Mouse (Mus musculus): ENCODE data around the gene C1qb. TPM values are rescaled to one million over a fixed set of nuclear protein-coding genes. Genes with fewer than 3 reads are reported as not detected.

C1qb gene
- total RNA-seq, 2 experiments from 2014 or later: 8.5 to 13.1 TPM

DNA sequence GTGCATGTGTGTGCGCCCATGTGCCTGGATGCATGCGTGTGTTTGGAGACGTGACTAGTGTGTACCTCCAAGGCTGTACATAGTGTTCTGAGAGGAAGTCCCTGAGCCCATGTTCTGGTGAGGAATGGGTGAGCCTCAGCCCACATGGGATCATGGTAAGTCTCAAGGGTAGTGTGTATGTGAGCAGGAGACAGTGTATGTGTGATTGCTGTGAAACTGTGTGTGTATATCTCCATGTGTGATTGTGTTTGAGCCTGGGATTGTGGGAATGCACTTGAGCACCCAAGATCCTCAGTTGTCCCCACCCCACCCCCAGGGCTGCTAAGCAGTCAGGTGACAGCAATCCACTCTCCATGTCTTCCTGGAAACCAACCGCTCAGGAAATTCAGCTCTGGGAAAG lies 8.8 kb upstream of the C1qb start:
- DNase-seq (ENCODE audit: low spot score): no peak

DNA sequence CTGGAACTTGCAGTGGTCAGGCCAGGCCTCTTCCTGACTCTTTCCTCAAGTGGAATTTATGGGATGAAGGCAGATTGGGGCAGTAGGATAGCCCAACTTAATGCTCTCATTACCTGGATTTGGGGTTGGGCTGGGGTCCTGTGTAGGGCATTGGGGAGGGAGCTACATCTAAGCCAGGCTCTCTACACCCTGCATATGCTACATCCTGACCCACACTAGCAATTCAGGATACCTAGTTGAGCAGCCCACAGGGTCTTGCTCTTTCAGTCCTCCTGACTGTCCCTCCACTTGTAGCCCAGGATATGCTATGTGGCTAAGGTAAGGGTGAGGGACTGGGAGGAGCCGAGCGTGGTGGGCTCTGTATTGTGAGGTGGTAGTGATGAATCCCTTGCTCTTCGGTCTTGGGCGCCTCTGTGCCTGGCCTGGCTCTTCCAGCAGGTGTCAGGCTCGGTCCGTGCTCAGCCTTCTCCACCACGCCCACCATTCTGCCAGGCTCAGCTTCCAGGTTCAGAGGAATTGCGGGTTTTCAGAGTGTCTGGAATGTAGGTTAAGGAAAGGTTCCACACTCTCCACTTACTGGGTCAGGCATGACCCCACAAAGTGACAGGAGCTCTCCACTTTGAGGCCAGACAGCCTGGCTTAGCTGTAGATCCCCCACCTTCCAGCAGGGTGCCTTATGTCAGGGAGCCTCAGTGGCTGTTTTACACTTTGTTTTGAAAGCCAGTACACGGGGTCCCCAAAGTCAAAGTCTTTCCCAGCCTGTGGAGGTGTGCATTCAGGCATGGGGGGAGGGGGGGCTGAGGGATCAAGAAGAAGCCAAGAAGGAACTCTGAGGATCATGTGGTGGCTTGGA lies 7.9 kb upstream of the C1qb start:
- DNase-seq (ENCODE audit: low spot score): no peak

DNA sequence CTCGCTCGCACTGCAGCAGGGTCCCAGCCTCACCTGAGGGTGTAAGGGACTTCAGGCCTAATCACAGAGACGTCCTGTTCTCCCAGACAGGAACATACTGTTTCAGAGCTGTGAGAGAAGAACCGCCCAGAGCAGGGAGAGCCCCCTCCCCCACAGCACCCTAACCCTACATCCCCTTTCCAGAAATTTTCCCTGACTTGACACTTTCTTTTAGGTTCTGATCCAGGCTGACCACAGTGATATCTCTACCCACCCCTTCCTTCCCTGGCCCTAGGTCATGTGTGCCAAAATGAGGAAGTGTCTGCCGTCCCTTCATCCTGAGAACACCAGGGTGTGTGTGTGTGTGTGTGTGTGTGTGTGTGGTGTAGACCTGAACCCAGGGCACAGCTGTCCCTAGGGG lies 6.8 kb upstream of the C1qb start, which contains the start of gene C1qc:
C1qc (minus strand) TSS at position 255 of the 400 bp plus-strand sequence.
- no peak for DNase-seq (ENCODE audit: low spot score)

DNA sequence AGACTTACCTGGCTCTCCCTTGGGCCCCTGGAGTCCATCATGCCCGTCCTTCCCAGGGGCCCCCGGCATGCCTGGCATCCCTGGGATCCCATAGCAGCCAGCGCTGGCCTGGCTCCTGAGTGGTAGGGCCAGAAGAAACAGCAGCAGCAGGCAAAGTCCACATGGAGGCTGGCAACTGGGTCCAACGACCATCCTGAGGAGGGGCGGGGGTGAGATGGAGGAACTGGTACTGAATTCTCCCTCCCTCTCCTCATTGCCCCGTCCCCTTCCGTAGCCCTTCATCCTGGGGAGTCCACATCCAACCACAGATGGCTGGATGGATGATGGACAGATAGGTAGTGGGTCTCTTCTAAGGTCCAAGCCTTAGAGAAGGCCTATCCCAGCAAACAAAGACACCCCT lies 6.4 kb upstream of the C1qb start:
- no peak for DNase-seq (ENCODE audit: low spot score)

DNA sequence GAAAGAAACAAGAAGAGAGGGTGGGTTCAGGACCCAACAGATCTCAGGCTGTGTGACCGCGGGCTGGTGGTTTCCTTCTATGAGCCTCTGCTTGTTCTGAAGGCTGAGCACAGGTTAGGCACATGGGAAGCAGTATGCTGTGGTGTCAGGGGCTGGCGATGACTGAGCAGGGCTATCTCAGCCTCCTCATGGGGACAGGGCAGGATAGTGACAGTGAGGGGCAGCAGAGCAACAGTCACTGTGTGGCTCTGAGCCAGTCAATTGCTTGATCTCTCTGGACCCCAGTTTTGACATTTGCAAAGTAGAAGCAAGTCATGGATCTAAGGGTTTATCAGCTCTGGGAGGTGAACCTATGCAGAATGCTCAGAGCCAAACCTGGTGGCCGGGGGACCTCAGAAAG lies 5.1 kb upstream of the C1qb start:
- no peak for DNase-seq (ENCODE audit: low spot score)

DNA sequence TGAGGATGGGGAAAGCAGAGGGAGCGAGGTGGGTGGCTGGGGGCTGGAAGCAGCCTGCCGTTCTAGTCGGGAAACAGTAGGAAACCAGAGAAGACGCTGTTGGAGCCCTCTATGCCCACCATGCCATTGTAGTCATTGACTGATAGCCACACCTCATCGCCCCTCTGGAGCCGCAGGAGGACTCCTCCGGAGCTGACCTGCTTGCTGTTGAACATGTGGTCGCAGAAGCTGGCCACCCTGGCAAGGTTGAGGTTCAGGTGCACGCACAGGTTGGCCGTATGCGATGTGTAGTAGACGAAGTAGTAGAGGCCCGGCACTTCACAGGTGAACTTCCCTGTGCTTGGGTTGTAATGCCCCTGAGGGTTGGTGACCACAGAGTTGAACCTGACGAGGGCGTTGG lies 4.0 kb upstream of the C1qb start:
- DNase-seq (ENCODE audit: low spot score): no peak

DNA sequence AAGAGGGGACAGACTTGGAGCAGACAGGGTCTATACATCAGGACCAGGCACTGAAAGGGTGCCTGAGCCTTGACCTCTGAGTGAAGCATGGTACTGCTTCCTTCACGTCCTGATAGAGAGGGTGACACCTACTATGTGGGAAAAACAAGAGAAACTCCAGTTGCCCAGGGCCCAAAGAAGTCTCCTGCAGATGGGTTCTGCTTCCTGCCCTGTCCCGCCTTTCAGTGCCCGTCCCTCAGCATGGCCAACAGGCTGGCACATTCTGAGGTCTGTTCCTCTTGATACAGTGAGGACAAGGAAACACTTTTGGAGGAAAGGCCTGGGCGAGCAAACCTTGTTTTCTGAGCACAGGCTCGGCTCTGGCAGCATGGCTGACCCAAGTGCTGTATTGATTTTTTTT lies 1.7 kb upstream of the C1qb start:
- DNase-seq (ENCODE audit: low spot score): no peak

DNA sequence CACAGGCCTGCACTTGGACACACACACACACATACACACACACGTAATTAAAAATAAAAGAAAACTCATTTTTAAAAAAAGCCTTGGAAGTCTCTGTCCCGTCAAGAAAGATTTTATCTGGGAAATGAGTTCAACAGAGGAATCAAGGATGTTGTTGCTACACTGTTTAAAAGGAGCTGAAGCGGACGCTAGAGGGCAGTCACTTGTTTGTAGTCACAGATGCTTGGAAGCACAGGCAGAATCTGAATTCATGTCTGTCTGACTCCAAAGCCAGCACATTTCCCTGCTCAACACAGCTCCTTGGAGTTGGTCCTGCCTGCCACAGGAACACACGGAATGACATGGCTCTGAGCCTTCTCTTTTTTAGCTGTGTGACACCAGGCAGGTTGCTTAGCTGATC lies 7.4 kb downstream of the C1qb start:
- DNase-seq (ENCODE audit: low spot score): no peak

DNA sequence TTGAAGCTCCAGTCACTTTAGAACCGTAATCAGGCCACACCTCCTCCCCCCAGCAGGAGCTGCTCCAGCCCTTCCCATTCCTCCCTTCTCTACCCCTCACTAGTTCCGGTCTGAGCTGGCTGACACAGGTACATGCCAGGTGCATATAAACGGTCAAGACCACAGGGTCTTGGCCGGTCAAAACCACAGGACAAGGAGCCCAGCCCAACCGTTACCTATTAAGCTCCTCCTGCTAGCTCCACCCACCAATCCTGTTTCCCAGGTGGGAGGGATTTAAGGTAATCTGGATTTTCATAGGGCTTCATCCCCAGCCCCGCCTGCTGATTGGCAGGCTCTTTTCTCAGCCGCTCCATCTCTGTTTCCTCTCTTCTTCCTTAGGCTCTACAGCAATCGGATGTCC lies 7.8 kb downstream of the C1qb start:
- DNase-seq (ENCODE audit: low spot score): no peak

DNA sequence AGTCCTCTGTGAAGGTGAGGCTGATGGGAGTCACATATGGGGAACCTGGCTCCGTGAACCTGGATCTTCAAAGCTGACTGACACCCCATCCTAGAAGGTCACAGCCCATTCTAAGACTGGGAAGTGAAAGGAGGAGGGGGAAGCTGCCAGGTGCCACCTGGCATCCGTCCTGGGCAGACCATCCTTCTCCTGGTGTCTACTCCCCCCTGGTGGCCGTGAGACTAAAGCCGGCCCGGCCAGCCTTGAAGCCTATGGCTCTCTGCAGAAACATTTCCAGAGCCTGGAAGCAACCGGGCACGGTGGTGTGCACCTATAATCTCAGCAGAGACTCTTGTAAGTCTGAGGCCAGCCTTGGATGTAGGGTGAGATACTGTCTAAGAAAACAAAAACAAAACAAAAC lies 9.0 kb downstream of the C1qb start:
- DNase-seq (ENCODE audit: low spot score): no peak

DNA sequence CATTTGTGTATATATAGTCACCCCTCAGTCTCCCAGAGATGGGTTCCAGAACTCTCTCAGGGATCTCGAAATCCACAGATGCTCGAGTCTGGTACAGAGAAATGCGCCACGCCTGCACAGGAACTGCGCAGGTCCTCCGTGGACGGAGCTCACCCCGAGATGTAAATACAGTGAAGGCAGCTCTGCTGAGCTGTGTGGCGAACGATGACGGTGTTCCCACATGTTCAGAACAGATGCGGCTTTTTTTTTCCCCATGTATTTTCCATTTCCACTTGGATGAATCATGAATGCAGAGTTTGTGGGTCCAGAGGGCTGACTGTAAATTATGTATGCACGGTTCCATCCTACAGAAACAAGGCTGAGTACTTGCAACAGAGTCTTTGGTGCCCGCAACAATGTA lies 11.0 kb downstream of the C1qb start:
- DNase-seq (ENCODE audit: low spot score): no peak

DNA sequence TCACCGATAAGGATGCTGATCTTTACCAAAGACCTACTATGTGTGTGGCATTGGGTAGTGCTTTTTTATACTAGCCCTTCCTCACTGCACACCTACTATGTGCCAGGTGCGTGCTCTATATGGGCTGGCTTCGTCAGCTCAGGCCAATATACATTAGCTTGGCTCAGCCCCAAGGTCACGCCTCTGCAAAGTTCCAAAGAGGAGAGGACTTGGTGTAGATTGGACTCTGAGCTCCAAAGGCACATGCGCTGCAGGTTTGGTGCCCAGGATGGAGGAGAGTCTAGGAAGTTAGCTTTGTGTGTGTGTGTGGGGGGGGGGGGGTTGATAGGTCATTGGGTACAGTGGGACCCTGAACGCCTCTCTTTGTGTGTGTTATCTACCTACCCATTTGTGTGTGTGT lies 17.6 kb downstream of the C1qb start:
- no peak for DNase-seq (ENCODE audit: low spot score)

DNA sequence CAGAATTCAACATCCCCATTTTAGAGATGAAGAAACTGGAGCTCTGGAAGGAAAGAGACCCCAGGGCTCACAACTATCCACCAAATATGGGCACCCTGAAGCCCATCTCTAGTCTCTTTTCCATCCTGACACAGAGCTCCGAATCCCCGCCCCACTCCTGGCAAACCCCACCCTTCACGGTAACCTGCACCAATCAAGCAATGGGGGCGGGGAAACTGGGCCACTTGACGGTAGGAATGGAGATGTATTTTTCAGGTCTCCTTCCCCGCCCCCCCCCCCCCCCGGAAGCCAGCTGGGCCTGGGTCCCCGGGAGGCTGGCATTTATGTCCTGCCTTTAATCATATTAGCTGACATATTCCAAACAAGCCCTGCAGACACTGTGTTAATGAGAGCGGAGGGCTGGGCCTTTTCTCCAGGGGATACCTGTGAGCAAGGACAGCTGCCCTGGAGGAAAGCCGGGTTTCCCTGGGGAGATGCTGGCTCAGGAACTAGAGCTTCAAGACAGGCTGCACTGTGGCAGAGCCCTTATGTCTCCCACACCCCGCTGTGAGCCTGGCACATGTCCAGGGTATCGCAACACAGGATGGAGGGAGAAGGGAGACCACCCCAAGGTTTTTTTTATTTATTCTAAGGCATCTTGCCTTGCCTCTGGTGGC lies 18.2 kb downstream of the C1qb start:
- DNase-seq (ENCODE audit: low spot score): no peak

DNA sequence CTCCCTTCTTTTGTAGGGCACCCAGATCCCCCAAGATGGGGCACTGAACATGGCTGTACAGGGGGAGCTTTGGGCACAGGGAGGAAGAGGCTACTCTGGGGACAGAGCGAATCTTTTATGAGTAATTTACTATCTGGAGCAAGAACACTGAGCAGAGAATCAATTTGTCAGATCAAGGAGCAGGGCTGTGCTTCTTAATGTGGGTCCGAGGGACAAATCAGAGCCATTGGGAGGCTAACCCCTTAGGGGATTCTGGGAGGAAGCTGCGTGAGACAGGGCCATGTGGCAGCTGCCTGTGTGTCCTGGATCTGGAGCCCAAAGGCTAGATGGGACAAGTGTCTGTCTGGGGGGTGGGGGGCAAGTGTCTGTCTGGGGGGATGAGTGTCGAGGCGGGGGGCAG lies 20.5 kb downstream of the C1qb start:
- DNase-seq (ENCODE audit: low spot score): no peak

DNA sequence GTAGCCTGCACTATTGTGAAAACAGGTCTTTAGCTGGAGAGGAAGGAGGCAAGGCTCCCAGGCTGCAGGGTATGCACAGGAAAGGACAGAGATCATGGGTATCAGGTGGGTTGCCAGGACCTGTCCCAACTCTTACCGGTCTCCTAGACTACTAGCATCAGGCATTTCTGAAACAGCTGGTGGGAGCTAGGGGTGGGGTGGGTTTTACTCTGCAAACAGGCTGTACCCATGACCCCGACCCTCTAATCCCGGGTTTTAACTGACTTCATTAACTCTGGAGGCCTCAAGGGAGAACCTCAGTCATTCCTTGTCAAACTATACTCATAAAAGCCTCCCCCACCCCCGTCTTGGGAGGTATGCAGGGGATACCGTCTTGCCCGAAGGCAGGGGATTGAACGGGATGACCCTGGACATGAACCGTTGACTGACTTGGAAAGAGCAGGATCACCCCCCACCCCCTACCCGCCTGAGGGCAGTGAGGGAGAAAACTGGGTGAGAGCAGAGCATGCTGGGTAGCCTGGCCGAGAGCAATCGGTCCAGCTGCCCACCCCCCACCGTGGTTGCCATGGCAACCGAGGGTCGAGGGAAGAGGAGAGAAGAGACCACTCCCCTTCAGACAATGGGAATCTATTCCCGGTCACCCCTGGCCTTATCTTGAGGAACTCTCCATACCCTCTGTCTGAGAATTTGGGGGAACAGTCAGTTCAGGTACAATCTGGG lies 21.1 kb downstream of the C1qb start:
- no peak for DNase-seq (ENCODE audit: low spot score)

DNA sequence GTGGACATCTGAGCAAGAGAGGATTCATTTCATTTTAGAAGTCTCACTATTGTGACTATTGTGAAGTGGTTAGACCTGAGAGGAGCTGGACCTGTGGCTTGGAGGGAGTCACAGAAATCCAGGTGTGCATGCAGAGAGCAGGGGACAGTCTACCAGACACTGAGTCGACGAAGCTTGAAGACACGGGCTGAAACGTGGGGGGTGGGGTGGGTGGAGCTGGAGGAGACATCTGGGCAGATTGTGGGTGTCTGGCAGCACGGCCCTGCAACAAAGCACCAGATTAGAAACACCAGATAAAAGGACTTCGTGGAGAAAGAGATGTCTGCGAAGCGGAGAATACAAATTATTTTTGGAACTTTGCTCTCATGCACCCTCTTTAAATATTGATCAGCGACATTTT lies 22.5 kb downstream of the C1qb start:
- DNase-seq (ENCODE audit: low spot score): no peak

DNA sequence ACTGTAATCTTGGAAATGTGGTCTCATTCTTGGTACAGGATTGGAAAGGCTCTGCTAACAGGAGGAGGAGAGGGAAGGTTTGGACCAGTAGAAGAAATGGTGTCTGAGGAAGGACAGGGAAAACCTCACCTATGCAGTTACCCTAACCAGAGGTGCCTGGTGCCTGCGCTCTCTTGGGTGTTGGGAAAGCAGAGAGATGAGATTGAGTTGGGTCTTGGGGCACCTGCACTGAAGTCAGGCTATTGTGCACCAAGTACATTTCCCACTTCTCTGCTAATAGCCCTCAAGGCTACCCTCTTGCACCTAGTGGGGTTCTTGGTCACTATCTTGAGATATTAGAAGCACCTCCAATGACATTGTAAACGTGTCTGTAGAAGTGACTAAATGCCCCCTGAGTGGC lies 23.6 kb downstream of the C1qb start:
- DNase-seq (ENCODE audit: low spot score): no peak

DNA sequence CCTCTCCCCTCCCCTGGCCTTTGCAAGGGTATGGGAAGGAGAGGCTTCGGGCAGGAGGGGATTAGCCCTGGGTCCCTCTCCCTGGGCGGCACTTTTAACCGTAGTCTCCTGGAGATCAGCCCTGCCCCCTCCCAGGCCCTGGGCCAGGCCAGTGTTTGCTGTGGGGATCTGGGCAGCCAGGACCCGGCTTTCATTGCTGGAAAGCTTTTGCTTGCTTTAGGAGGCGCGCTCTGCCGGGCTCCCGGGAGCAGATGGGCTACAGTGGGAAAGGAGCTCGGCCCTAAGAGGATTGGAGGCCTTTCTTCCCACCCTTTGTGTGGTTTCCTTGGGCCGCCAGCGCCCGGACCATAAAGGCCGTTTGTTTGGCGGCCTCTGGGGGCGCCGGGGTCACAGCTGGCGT lies 24.2 kb downstream of the C1qb start:
- no peak for DNase-seq (ENCODE audit: low spot score)

DNA sequence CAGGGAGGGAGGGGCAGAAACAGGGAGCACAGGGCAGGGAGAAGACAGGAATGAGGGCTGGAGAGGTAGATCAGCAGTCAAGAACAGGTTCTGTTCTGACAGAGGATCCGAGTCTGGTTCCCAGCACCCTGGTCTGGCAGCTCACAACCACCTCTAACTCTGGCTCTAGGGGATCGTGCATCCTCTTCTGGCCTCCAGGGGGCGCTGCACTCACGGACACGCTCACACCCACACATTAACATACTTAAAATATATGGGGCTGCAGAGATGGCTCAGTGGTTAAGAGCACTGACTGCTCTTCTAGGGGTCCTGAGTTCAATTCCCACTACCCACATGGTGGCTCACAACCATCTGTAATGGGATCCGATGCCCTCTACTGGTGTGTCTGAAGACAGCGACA lies 26.0 kb downstream of the C1qb start:
- no peak for DNase-seq (ENCODE audit: low spot score)

DNA sequence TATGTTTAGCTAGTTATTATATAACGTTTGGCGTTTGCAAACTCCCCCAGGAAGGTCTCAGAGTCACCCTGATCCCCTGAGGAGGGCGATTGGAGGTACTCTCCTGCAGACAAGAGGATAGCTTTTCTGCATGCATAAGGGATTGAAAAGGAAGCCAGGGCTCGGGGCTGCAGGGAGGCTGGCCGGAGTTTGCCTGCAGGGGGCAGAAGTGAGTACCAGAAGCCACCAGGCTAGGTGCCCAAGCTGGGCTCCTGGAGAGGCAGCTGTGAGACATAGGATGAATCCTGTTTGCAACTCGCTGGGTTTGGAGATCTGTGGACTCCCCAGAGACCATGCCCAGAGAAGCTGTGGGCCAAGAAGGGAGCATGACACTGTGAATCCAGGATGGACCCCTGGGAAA lies 30.9 kb downstream of the C1qb start:
- no peak for DNase-seq (ENCODE audit: low spot score)

DNA sequence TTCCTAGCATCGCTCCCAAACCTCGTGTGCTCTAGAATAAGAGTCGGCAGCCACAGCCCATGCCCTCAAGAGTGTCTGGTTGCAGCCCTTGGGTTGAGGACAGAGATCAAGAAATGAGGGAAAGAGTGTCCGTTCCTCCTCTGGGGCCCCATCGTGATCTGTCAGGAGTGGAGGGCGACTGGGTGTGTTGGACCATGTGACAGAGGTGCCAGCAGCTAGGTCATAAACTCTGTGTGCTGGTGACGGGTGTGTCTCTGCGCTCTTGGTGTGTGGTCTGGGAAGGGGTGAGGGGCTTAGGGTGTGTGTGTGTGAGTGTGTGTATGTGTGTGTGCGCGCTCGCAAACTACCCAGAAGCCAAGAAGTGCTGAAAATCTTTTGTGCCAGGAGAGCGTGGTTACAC lies 33.0 kb downstream of the C1qb start:
- no peak for DNase-seq (ENCODE audit: low spot score)

DNA sequence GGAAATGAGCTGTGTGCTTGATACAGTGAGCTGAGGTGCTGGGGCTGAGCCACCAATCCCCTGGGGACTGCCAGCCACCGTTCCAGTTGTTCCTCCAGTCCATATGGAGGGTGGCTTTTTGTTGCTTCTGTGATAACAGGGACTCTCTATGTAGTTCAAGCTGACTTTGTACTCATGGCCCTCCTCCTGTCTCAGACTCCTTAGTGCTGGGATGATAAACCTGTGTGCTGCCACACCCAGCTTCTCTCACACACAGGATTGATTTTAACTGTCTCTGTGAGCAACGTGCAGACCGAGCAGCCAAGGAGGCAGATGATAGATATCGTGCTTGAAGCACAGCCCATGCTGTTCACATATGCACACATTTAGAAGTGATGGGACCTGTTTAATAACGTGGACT lies 33.9 kb downstream of the C1qb start:
- DNase-seq (ENCODE audit: low spot score): no peak

DNA sequence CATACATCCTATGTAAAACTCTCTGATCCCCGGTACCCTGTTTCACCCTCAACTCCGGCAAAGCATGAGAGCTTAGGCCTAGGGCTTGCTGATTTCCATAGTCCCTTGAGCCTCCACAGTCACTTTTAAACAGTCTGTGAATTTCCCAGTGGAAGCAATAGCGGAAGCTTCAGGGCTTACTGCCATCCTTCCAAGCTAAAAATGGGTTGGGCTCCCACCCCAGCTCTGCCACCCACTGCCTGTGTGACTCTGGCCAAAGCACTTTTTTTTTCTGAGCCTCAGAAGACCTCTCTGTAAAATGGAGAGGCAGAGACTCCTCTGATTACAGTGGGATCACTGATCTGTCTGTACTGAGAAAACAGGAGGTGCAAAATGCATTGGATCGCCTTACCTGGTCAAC lies 37.4 kb downstream of the C1qb start:
- DNase-seq (ENCODE audit: low spot score): no peak
